Mouse (Mus musculus) testis, adult 2 months (tissue): ENCODE measurements at regions not wholly inside any gene's neighbourhood (a gene's known extent, or its start where the extent isn't known, plus 50 kb on each side); places are given as distances from the start of the nearest gene placed in this dataset.

Source experiments
- CTCF ChIP-seq: fragments of 200-500 bp; IDR thresholded peaks from 2 replicates; pipeline ENCODE4 v1.5.1; 2012; ENCODE audit warnings: low read depth, mild to moderate bottlenecking, inconsistent platforms, low read length, moderate library complexity; ENCODE audit not compliant: control insufficient read depth, insufficient read depth, insufficient replicate concordance
- POLR2A ChIP-seq: fragments of 200-500 bp; IDR thresholded peaks from 2 replicates; pipeline ENCODE4 v1.6.1; 2012; ENCODE audit warnings: low read depth, mild to moderate bottlenecking, inconsistent platforms, low read length, moderate library complexity; ENCODE audit not compliant: control insufficient read depth

- TF ChIP-seq POLR2A, result no peak
- TF ChIP-seq CTCF, result no peak
These were observed 60.8 kb upstream of the Kbtbd8 start for GRCm38 (mm10) chr6:95056222-95056621.
